Mouse (Mus musculus) neural tube, embryonic 13.5 days (tissue): ENCODE results near the gene Sgms1. TPM values are rescaled to one million over a fixed set of nuclear protein-coding genes. Genes with fewer than 3 reads are reported as not detected.

ENCODE experiments used
- ATAC-seq: fragments of 200-750 bp; cut with Nextera tagmentation; 2 replicates; pipeline ENCODE4 v1.8.0; 2017; ENCODE audit warnings: low read depth, mild to moderate bottlenecking, moderate TSS enrichment, moderate library complexity
- H3K27ac ChIP-seq: fragments of 300-500 bp; sonication (generic); replicated peaks from 2 replicates; pipeline ENCODE4 v1.5.1; 2015; ENCODE audit warnings: moderate library complexity, mild to moderate bottlenecking, inconsistent platforms
- H3K27me3 ChIP-seq: fragments of 300-500 bp; sonication (generic); 2 replicates; pipeline ENCODE4 v1.6.1; 2015; ENCODE audit warnings: mild to moderate bottlenecking, inconsistent platforms
- H3K36me3 ChIP-seq: fragments of 300-500 bp; sonication (generic); 2 replicates; pipeline ENCODE4 v1.6.1; 2015; ENCODE audit warnings: mild to moderate bottlenecking, inconsistent platforms
- H3K4me1 ChIP-seq: fragments of 300-500 bp; sonication (generic); replicated peaks from 2 replicates; pipeline ENCODE4 v1.6.1; 2015; ENCODE audit warnings: inconsistent platforms
- H3K4me2 ChIP-seq: fragments of 300-500 bp; sonication (generic); 2 replicates; pipeline ENCODE4 v1.6.1; 2015; ENCODE audit warnings: inconsistent platforms, mild to moderate bottlenecking, moderate library complexity
- H3K4me3 ChIP-seq: fragments of 300-500 bp; sonication (generic); 2 replicates; pipeline ENCODE4 v1.5.1; 2015; ENCODE audit warnings: mild to moderate bottlenecking, inconsistent platforms
- H3K9ac ChIP-seq: fragments of 300-500 bp; sonication (generic); 2 replicates; pipeline ENCODE4 v1.6.1; 2015; ENCODE audit warnings: moderate library complexity, mild to moderate bottlenecking, inconsistent platforms
- H3K9me3 ChIP-seq: fragments of 300-500 bp; sonication (generic); 2 replicates; pipeline ENCODE4 v1.6.1; 2016; ENCODE audit warnings: inconsistent platforms
- WGBS: fragments of 180-500 bp; shearing (Covaris S2); methylation state at CpG from one replicate; pipeline ENCODE4 v1.1.7; 2015; 5-methylcytosine and 5-hydroxymethylcytosine counted together
- polyA plus RNA-seq: library from polyadenylated mRNA; unstranded; fragments of >200 nt; fragmentation: Nextera tagmentation; extraction: Ambion mirVana; gene quantifications from 2 replicates; pipeline ENCODE4 v1.2.1, GENCODE M21; 2015

Gene Sgms1
- polyA plus RNA-seq, 1 experiment from 2014 or later = 18.7 TPM

DNA sequence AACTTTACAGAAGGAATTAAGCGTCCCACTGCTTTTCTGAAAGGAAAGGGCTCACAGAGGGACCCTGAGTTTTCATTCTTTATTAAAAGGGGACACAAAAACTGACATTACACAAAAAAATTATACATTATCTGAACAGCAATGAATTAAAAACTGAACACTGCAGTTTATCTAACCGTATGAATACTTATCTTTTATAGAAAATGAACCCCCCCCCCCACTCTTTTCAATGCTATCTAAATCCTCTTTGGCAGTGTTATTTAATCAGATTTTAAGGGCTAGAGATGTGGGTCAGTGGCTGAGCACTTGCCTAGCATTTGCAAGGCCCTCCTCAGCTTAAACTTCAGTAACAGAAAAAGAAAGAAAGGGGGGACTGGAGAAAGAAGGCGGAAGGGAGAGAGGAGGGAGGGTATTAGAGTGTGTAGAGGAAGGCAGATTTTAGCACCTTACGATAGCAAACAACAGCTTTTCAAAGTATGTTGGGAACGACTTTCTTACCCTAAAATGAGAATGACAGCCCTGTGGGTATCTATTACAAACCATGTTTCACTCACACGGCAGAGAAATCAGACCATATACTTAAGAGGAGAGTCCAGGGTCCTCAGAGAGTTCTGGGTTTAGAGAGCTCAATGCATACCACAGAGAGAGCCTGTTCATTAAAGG lies 215.9 kb downstream of the Sgms1 start:
- no peak for ATAC-seq
- Histone ChIP-seq H3K27ac (no peak overlapping the region), H3K27me3 (no peaks in the 10 kb centered on the region), H3K9me3 (no peaks in the 10 kb centered on the region), H3K4me3 (no peak overlapping the region), H3K9ac (no peak overlapping the region), H3K4me1 (no peaks in the 10 kb centered on the region), H3K36me3 (no peaks in the 10 kb centered on the region), H3K4me2 (no peak overlapping the region)
- WGBS = 82% methylated on average over 6 of the region's 6 CpGs

DNA sequence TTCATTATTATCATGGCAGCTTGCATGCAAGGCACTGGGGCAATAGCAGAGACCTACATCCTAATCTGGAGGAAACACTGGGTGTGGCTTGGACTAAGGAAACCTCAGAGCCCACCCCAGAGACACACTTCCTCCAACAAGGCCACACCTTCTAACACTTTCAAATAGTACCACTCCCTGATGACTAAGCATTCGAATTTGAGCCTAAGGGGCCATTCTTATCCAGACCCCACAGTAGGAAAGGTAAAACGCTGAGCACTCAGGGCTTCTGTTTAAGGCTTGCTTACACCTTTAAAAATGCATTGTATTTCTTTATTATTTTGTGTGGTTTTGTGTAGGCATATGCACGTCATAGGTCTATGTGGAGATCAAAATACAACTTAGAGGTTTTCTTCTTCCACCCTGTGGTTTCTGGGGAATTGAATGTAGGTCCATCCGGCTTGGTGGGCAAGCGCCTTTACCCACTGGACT lies 217.0 kb downstream of the Sgms1 start:
- no peaks in the 10 kb centered on the region for H3K27me3 ChIP-seq
- no peak overlapping the region for H3K4me2 ChIP-seq
- ATAC-seq = no peak
- 88% methylated on average over 5 of the region's 5 CpGs for WGBS
- H3K4me3 ChIP-seq = no peak overlapping the region
- H3K27ac ChIP-seq = no peak overlapping the region
- no peaks in the 10 kb centered on the region for H3K9me3 ChIP-seq
- no peaks in the 10 kb centered on the region for H3K4me1 ChIP-seq
- no peaks in the 10 kb centered on the region for H3K36me3 ChIP-seq
- no peak overlapping the region for H3K9ac ChIP-seq

DNA sequence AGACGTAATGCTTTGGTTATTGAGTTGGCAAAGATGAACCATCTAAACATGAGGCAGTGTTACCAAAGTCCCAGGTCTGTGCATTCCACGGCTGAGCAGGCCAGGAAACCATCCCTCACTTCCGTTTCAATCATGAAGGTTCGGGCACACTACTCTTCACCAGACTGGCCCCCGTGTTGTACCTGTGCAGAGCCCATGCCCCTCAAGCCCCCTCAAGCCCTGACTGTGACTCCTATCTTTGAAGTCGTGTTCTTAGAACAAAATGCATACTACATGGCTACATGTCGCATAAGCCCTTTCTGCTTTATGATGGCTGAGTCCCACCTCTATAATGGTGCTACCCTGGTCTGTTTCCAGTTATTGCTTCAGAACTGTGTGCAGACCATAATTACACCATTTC lies 217.5 kb downstream of the Sgms1 start:
- Histone ChIP-seq H3K9ac (no peak overlapping the region), H3K9me3 (no peaks in the 10 kb centered on the region), H3K27ac (no peak overlapping the region), H3K4me2 (no peak overlapping the region), H3K36me3 (no peaks in the 10 kb centered on the region), H3K27me3 (no peaks in the 10 kb centered on the region), H3K4me1 (no peaks in the 10 kb centered on the region), H3K4me3 (no peak overlapping the region)
- 95% methylated on average over 7 of the region's 7 CpGs for WGBS
- ATAC-seq = no peak

DNA sequence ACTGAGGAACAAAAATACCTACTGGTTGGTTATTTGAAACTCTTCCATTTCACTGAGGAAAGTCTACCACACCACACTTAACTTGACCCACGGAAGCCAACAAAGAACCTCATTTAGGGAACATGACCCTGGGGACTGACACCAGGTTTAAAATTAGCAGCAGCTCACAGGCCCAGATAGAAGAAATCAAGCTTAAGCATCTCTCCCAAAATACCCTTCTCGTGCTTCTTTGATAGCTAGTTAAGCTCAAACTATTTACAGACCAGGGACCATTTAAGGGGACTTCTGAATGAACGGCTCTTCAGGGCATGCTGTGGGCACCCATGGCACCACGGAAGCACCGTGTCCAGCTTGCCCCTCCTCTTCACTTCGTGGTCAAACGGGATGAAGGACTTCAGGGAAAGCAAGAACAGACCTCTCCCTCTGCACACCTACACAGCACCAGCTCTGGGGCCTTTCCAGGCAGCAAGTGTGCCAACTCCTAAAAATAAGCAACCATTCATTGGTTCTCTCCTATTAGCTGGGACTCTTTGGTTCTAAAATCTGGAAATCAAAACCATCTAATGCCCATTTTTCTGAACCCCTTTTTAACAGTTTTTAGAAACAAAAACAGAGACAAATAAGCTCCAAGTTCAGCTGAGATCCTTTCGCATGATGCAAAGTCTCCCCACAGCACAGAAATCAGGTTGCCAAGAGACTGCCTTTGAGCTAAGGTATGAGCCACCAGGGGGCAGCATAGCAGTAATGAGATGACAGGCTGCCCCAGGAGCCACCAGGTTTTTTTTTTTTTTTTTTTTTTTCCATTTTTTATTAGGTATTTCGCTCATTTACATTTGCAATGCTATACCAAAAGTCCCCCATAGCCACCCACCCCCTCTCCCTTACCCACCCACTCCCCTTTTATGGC lies 219.6 kb downstream of the Sgms1 start:
- Histone ChIP-seq H3K9me3 (no peaks in the 10 kb centered on the region), H3K27ac (no peak overlapping the region), H3K4me1 (no peaks in the 10 kb centered on the region), H3K36me3 (no peaks in the 10 kb centered on the region), H3K4me3 (no peak overlapping the region), H3K9ac (no peak overlapping the region), H3K4me2 (no peak overlapping the region), H3K27me3 (no peaks in the 10 kb centered on the region)
- no peak for ATAC-seq
- 77% methylated on average over 8 of the region's 9 CpGs for WGBS

- 84% methylated on average over 9 of the region's 9 CpGs for WGBS
Observed at GRCm38 (mm10) chr19:32168031-32168430, 221.5 kb downstream of the Sgms1 start.

DNA sequence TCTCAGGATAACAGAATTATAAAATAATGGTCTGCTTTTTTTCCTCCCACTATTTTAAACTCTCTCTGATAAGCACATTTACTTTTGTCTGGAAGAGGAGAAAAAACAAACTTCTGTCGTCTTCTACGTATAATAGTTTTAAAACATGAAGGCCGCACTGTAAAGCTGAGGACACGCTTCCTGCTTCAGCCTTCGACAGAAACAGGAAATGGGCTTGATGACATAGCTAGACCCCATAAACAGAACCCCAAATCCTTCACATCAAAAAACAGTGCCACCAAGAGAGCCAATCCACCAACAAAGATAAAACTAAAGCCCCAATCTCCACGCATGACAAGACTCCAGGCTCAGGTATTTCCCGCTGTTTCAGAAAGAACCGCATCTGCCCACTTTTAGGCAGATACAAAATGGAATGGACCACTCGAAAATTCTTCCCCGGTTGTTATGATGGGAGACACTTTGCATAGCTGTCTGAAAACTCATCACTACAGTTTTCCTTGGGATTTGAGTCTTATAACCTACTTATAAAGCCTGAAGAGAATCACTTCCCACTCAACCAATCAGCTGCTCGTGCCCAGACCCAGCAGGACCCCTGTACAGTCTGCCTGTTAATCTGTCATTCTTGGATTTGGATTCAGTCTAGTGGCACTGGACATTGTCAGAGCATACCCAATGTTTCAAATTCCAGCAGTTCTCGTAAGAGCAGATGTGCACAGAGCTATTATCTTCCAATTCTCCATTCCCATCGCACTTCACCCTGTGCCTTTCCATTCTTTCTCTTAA lies 222.5 kb downstream of the Sgms1 start:
- no peak for ATAC-seq
- H3K4me1 ChIP-seq = no peaks in the 10 kb centered on the region
- 91% methylated on average over 13 of the region's 13 CpGs for WGBS
- H3K36me3 ChIP-seq = no peaks in the 10 kb centered on the region
- H3K27me3 ChIP-seq = no peaks in the 10 kb centered on the region
- no peak overlapping the region for H3K4me3 ChIP-seq
- H3K9me3 ChIP-seq = no peaks in the 10 kb centered on the region
- H3K27ac ChIP-seq = no peak overlapping the region
- no peak overlapping the region for H3K9ac ChIP-seq
- no peak overlapping the region for H3K4me2 ChIP-seq

More at GRCm38 (mm10) chr19:32168031-32168430, 221.5 kb downstream of the Sgms1 start:
- Histone ChIP-seq H3K27ac (no peak overlapping the region), H3K9ac (no peak overlapping the region), H3K27me3 (no peaks in the 10 kb centered on the region), H3K9me3 (no peaks in the 10 kb centered on the region), H3K4me3 (no peak overlapping the region), H3K4me2 (no peak overlapping the region), H3K4me1 (no peaks in the 10 kb centered on the region), H3K36me3 (no peaks in the 10 kb centered on the region)
- no peak for ATAC-seq

DNA sequence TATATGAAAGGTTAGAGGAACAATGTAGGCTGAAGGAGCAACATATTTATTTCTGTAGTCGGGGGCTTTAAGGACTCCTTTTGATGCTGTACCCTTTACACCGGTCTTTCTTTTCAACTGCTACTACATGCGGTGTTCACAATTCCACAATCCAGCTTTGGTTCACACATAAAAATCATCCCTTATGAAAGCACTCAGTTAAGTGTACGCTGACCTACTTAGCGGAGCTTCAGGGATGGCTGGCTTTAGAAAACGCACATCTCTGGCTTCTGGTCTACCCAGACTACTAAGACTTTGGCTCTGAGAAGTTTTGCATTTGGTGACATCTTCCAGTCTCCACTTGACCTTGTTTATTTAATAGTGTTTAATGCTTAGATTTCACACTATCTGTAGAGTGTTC lies 223.8 kb downstream of the Sgms1 start:
- WGBS = 88% methylated on average over 6 of the region's 6 CpGs
- Histone ChIP-seq H3K27ac (no peak overlapping the region), H3K4me2 (no peak overlapping the region), H3K9me3 (no peaks in the 10 kb centered on the region), H3K9ac (no peak overlapping the region), H3K36me3 (no peaks in the 10 kb centered on the region), H3K27me3 (no peaks in the 10 kb centered on the region), H3K4me3 (no peak overlapping the region), H3K4me1 (no peaks in the 10 kb centered on the region)
- ATAC-seq = no peak

DNA sequence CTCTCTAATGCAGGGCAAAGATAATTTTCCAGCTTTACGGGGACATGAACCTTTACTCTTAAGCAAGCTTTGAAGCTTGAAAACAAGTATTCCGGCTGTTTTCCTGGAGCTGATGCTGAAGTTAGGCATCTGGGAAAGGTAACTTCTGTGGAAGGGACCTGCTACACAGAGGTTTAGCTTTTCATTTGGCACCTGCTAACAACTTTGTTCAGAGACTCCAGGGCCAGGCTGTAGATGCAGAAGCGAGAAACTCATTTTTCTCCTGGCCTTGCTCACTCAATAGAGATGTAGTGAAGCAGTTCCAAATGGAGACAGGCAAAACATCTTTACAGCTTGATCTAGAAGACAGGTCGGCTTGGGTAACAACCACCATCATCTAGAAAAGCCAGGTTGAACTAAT lies 225.4 kb downstream of the Sgms1 start:
- Histone ChIP-seq H3K27ac (no peak overlapping the region), H3K27me3 (no peaks in the 10 kb centered on the region), H3K36me3 (peaks cover 11% of the 10 kb centered on the region), H3K4me2 (no peak overlapping the region), H3K4me3 (no peak overlapping the region), H3K4me1 (no peaks in the 10 kb centered on the region), H3K9ac (no peak overlapping the region), H3K9me3 (no peaks in the 10 kb centered on the region)
- no peak for ATAC-seq
- WGBS = 95% methylated on average over 4 of the region's 4 CpGs

DNA sequence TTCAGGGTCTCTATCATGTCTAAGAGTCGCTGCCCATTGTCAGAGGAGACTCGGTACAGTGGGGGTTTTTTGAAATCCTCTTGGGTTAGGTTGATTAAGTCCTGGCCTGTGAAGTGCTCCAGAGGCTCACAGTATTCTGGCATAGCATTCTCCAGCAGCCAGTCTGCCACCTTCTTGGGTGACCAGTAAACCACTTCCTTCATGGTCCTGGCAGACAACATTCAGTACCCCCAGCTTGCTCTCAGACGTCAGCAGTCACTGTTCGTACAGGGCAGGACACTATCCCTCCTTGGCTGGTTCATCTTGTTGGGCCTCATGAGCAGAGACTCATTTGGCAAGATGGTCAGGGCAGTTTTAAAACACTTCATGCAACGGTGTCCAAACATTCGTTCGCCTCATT lies 229.6 kb downstream of the Sgms1 start:
- H3K4me3 ChIP-seq = no peak overlapping the region
- no peak for ATAC-seq
- H3K27ac ChIP-seq = no peak overlapping the region
- H3K9me3 ChIP-seq = no peaks in the 10 kb centered on the region
- H3K9ac ChIP-seq = no peak overlapping the region
- H3K4me1 ChIP-seq = no peaks in the 10 kb centered on the region
- no peak overlapping the region for H3K4me2 ChIP-seq
- H3K36me3 ChIP-seq = peaks cover 19% of the 10 kb centered on the region
- no peaks in the 10 kb centered on the region for H3K27me3 ChIP-seq
- 96% methylated on average over 7 of the region's 7 CpGs for WGBS

GRCm38 (mm10) chr19:32159168-32159567 lies 230.3 kb downstream of the Sgms1 start:
- WGBS = 95% methylated on average over 1 of the region's 1 CpGs
- no peaks in the 10 kb centered on the region for H3K9me3 ChIP-seq
- H3K27me3 ChIP-seq = no peaks in the 10 kb centered on the region
- H3K4me2 ChIP-seq = no peak overlapping the region
- no peaks in the 10 kb centered on the region for H3K4me1 ChIP-seq
- no peak overlapping the region for H3K27ac ChIP-seq
- no peak overlapping the region for H3K4me3 ChIP-seq
- ATAC-seq = no peak
- H3K9ac ChIP-seq = no peak overlapping the region
- peaks cover 19% of the 10 kb centered on the region for H3K36me3 ChIP-seq

GRCm38 (mm10) chr19:32157045-32157444 lies 232.5 kb downstream of the Sgms1 start:
- WGBS = 95% methylated on average over 6 of the region's 6 CpGs
- Histone ChIP-seq H3K9me3 (no peaks in the 10 kb centered on the region), H3K27me3 (no peaks in the 10 kb centered on the region), H3K4me2 (no peak overlapping the region), H3K4me3 (no peak overlapping the region), H3K36me3 (peaks cover 19% of the 10 kb centered on the region), H3K27ac (no peak overlapping the region), H3K4me1 (no peaks in the 10 kb centered on the region), H3K9ac (no peak overlapping the region)
- no peak for ATAC-seq

DNA sequence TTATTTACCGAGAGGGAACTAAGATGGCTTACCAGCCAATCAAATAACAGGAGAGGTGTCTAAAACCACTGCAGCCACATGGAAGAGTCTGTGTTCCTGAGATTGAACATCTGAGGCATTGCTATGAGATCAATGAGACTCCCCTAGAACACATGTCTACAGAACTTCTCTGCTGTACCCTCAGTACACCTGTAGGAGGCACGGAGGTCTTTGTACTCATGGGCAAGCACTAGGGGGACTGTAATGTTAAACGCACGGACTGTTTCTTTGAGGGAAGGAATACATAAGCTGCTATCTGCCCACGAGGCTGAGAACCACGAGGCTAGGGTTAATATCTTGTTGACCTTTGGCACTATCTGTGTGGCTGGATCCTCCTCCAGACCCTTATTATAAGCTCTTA lies 237.0 kb downstream of the Sgms1 start:
- no peaks in the 10 kb centered on the region for H3K4me1 ChIP-seq
- H3K4me2 ChIP-seq = no peak overlapping the region
- H3K4me3 ChIP-seq = no peak overlapping the region
- 84% methylated on average over 6 of the region's 6 CpGs for WGBS
- H3K36me3 ChIP-seq = no peaks in the 10 kb centered on the region
- no peak overlapping the region for H3K9ac ChIP-seq
- no peaks in the 10 kb centered on the region for H3K9me3 ChIP-seq
- no peak overlapping the region for H3K27ac ChIP-seq
- H3K27me3 ChIP-seq = no peaks in the 10 kb centered on the region
- ATAC-seq = no peak
